ENCODE assay signal across 8 mouse cellular contexts in the genomic region with DNA sequence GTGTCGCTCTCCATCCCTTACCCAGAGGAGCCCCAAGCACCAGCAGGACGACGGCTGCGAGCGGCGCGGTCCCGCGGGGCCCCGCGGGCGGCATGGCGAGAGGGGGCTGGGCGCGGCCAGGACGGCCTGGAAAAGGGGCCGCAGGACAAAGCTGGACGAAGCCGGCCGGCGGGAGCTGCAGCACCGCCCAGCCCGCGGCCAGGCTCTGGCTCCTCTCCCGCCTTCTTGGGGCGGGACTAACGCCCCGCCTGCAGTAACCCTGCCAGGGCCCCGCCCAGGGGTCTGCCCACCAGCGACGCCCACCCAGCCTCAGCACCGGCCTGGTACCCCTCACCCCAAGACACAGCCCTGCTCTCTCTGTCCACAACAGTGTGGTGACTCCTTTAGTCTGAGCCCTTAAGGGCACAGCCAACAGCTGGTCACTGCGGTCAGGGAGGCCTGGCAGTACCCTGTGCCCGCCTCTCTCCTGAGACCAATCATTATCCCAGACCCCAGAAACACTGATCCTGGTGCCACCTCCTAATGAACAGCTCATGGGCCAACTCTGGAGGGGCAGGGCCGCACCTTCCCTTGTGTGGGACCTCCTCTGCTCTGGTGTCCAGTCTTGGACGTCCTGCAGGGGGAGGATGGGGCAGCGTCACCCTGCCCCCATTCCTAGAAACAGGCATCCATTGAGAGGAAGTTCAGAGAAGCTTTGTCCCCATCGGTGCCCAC. TPM values are rescaled to one million over a fixed set of nuclear protein-coding genes. Genes with fewer than 3 reads are reported as not detected.
DNase-seq lines count a peak whose midpoint lies in the region; ATAC-seq lines count a peak whose summit lies in the region.

A gene (minus strand): TSS at position 370 of the 714 bp plus-strand sequence.

- H3K9ac ChIP-seq in hindbrain, embryonic 15.5 days, result peak within 1 kb of the TSS; percentile 90

- 2% methylated on average over 35 of the region's 38 CpGs for WGBS in hindbrain, embryonic 15.5 days

- peak; percentile 90 for ATAC-seq in hindbrain, embryonic 15.5 days (ENCODE audit: low FRiP score, low read depth)
- no peak for ATAC-seq in inflammation-experienced regulatory T-cells, adult 6 months

- no peaks in the 10 kb centered on the region for H3K9me3 ChIP-seq in hindbrain, embryonic 15.5 days

- peak within 1 kb of the TSS; percentile 86 for H3K27ac ChIP-seq in hindbrain, embryonic 15.5 days (replicated peaks)

- peak within 1 kb of the TSS; percentile 89 for H3K4me2 ChIP-seq in hindbrain, embryonic 15.5 days

- peak; percentile 58 to 64 for DNase-seq in adrenal gland, adult 18-20 months (ENCODE audit: low spot score in 2 of 2)
- peak; percentile 82 to 85 for DNase-seq in cerebellum, postnatal 25 days
- peak; percentile 55 for DNase-seq in gastrocnemius, adult 18-20 months (ENCODE audit: low spot score)
- DNase-seq in left cerebral cortex, adult 9 months (ENCODE audit: low spot score in 2 of 2), result peak; percentile 71 to 85
- DNase-seq in lung, postnatal 4 days, result peak; percentile 83 to 90
- peak; percentile 69 to 77 for DNase-seq in right cerebral cortex, adult 2 months (ENCODE audit: low spot score in 2 of 2)

- peaks cover 38% of the 10 kb centered on the region for H3K4me1 ChIP-seq in hindbrain, embryonic 15.5 days (replicated peaks)

- H3K36me3 ChIP-seq in hindbrain, embryonic 15.5 days, result no peaks in the 10 kb centered on the region

- H3K27me3 ChIP-seq in hindbrain, embryonic 15.5 days, result no peaks in the 10 kb centered on the region

- H3K4me3 ChIP-seq in hindbrain, embryonic 15.5 days, result peak within 1 kb of the TSS; percentile 82

RNA-seq across cellular contexts. Expression of the gene that starts here (rescaled TPM):
- total RNA-seq in adrenal gland, adult 18-20 months (2021), result 1 to 10 TPM; 6.6 to 7.1 TPM
- 100 to 1,000 TPM; 161 to 171 TPM for total RNA-seq in gastrocnemius, adult 18-20 months (2021)
- 116 and 126 TPM in 2 replicates for polyA plus RNA-seq in hindbrain, embryonic 15.5 days (2015; fragmentation: Nextera tagmentation; extraction: Ambion mirVana)
- polyA plus RNA-seq in inflammation-experienced regulatory T-cells, adult 6 months (2017; shearing (Covaris generic)), result not detected

Comparison
In these comparisons a context has a peak if more than half of its experiments do, and no peak if none do; other contexts are left out.
1. RNA of the gene that starts here (total RNA-seq): 161 to 171 TPM in gastrocnemius, adult 18-20 months; 6.6 to 7.1 TPM in adrenal gland, adult 18-20 months; every median in the first group is over 10 times any median in the second.
2. RNA of the gene that starts here (polyA plus RNA-seq): 116 to 126 TPM in hindbrain, embryonic 15.5 days; not detected in inflammation-experienced regulatory T-cells, adult 6 months; every median in the first group is over 100 times any median in the second.
3. Peak in every context shown above with its lines, with median percentiles within 50 percentile points of each other: DNase-seq.